Mouse (Mus musculus) left cerebral cortex, postnatal 36 days (tissue): ENCODE data around the gene Slc7a11. TPM values are rescaled to one million over a fixed set of nuclear protein-coding genes. Genes with fewer than 3 reads are reported as not detected.

ENCODE experiments used
- DNase-seq, 2 experiments: peaks; one replicate each; pipeline ENCODE4 v3.0.0; 2021 to 2022; ENCODE audit warnings: low spot score in 2 of 2, mixed read lengths in 1 of 2
- intact Hi-C: fragments of 180-260 bp; cut with DNase I; formaldehyde crosslinking; loops from one replicate; pipeline ENCODE4 v1.15.1; 2025
- total RNA-seq, 2 experiments: library from RNA; stranded (reverse); gene quantifications; 2 replicates each; pipeline ENCODE4 v1.2.3; 2021

The Slc7a11 gene
- total RNA-seq, 2 experiments from 2014 or later, result 18.1 to 26.0 TPM

DNA sequence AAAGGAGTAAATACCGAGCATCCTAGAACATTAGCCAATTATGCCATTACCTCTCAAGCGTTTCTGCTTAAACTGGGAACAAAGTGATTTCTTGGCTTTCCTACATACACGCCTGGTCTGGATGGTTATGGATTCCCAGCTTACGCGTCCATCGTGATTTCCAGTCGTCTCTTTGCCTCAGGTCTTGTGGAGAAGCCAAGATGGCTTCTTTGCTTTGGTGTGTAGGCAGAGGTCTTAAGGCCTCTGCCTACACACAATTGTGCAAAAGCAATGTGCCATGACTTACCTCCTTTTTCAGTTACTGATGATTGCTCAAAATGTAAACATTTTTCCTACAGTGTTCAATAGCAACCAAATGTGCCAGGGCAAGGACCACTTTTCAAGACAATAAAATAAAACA is 119.5 kb downstream of the Slc7a11 start:
- intact Hi-C loops, result no loop called here
- DNase-seq, result no peak

DNA sequence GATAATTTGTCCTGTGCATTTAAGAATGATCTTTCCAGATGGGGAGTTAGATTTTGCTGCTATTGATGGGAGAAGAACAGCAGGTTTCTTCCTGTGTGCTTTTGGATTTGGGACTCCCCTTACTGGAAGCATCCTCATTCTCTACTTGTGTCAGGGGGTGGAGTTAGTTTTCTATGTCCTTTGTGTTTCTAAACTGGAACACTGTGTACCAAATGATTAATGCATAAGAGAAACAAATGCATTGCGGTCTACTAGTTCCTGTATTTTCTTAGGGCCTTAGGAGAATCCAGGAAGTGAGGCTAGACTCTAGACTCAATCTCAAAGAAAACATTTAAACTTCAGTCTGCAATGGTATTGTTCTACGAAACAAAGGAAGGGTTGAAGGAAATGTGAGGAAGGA is 122.6 kb downstream of the Slc7a11 start:
- intact Hi-C loops, result no loop called here
- DNase-seq, result no peak

DNA sequence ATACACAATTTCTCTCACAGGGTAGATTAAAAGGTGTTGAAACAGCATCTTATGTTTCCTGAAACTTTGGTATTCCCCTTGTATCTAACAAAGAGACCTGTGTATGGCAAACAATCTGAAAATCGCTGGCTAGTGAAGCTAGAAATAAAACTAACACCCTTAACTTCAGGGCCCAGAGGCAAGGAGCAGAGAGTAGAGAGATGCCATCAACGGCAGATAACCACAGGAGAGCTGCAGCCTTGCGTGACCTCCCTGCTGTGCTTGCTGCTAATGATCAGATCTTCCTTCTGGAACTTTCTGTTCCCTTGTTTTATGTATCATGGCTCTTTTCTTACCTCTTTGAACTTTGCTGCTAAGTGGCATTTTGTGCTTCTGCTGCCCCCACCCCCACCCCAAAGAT is 125.3 kb downstream of the Slc7a11 start:
- DNase-seq, result no peak

DNA sequence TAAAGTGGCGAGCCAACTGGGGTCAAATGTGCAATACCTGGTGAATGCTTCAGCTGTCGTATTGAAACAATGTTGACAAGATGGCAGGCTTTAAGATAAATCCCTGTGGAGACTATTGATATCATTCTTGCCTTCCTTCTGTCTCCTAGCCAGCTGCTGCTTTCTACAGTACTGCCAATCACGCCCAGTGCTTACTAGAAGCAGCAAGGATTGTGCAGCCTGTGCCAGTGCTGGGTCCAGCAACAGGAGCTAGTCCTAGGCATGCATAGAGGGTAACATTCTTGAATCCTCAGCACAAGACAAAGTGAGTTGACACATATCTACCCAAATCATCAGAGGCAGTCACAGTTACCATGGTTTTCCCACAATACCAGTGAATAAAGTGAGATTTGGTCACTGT is 129.6 kb downstream of the Slc7a11 start:
- DNase-seq, result no peak
- intact Hi-C loops, result no loop called here

More for the DNA sequence above, 125.3 kb downstream of the Slc7a11 start:
- intact Hi-C loops, result no loop called here

DNA sequence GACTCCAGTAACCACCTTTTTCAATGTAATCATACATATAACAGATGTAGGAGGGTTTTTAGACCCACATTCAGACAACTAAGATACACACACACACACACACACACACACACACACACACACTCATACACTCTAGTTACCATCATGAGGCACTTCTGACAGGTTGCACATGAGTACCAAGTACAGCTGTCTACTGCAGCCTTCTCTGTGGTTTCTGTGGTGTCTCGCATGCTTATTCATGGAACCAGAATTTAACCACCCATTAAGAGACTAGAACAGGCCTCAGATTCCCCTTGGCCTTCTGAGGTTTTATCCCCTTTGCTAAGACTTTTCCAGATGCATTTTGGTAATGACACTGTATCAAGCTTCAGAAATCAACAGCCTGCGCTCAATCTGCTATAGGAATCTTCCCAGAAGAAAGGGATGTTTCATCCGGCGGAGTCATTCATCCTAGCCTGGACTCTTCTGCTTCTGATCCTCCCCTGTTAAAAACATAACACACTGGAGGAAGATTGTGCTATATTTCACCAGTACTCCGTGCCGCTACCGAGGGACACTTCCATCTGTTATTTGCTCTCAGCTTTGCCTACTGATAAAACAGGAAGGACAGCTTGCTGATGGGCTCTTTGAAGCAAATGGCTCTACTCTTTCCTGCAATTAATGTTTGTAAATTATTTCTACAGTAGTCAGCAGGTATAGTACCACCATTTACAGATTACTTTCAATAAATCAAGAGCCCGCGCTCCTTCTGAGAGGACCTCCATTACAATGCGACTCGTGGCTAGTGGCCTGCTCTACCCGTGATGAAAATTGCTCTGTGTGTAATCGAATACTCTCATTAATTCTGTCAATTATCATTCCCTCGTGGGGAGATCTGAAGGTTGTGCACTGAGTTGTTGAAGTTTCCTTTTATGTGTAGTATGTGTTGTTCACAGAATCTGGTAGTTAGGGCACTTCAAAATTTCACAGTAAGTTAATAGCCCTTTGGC is 135.8 kb downstream of the Slc7a11 start:
- intact Hi-C loops, result loop anchor here (10.0 kb wide), 1 partner anchor 1213 kb away; no protein-coding TSS in a partner anchor
- DNase-seq, result no peak

DNA sequence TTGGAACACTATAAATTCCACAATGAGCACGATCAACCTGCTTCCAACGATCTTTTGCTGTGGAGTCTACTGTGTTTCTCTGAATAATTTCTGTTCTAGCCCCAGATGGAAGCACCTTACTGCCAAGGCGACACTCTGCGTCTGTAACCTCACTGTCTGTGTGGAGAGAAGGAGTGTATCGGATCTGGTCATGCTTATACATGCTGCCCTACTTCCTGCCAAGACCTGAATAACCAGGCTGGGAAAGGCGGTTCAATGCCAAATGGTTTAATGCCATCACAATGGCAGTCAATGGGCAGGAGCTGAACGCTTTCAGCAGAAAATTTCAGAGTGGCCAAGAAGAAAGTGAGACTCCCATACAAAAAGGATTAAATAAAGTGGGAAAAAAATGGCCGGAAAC is 137.1 kb downstream of the Slc7a11 start:
- intact Hi-C loops, result loop anchor here (10.0 kb wide), 1 partner anchor 1212 kb away; no protein-coding TSS in a partner anchor
- no peak for DNase-seq

DNA sequence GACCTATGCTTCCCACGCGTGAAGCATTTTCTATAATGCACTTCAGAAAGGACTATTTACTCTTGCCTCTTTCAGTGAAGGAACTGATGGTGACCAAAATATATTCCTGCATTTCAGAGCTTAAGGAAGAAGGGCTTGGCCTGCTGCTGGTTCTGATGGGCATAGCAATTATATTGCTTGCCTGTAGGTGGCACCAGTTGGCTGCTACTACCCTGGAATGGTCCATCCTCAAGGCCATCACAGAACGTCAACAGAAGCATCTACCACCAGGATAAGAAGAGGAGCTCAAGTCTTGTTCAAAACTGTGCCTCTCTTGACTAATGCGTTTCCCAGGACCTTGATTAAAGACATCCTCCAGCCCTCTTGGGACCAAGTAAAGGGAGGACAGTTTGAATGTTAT is 139.3 kb downstream of the Slc7a11 start:
- intact Hi-C loops, result loop anchor here (5.0 to 10.0 kb wide), 4 partner anchors 78 to 1209 kb away; no protein-coding TSS in a partner anchor
- peak in 1 of 2 experiments; percentile 10 for DNase-seq

DNA sequence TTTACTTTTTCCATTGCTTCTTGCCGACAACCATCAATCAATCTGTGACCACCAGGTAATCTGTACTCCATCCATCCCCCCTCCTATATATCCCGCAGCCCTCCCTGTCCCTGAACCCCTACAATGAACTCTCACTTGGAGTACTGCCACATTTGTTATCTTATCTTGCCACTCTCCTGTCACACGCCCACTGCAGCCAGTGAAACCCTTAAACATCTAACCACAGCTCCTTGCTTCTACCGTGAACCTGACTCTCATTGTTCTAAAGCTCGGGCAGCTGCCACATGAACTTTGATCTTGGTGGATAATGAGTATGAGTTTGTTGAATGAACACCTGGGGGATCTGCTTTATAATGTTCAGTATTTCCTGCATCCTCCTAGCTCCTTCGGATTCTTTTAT is 140.8 kb downstream of the Slc7a11 start:
- intact Hi-C loops, result loop anchor here (5.0 to 10.0 kb wide), 4 partner anchors 80 to 1208 kb away; no protein-coding TSS in a partner anchor
- DNase-seq, result no peak

DNA sequence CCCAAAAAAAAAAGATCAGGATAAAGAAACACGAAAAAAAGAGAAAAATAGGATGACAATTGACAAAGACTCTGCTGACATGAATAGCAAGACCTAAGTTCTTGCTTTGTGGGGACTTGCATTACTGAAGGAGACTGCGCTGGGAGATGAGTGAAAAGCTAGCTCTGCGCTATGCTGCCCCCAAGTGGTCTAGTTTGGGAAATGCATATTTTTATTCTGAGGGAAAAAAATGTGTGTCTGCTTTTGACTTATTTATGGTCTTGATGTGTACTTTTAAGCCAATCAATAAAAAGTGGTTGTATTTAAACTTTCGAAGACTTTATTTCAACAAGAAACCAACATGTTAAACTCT is 142.5 kb downstream of the Slc7a11 start:
- peak; percentile 17 to 60 for DNase-seq
- intact Hi-C loops, result loop anchor here (2.0 to 10.0 kb wide), 5 partner anchors 34 to 1206 kb away; no protein-coding TSS in a partner anchor

DNA sequence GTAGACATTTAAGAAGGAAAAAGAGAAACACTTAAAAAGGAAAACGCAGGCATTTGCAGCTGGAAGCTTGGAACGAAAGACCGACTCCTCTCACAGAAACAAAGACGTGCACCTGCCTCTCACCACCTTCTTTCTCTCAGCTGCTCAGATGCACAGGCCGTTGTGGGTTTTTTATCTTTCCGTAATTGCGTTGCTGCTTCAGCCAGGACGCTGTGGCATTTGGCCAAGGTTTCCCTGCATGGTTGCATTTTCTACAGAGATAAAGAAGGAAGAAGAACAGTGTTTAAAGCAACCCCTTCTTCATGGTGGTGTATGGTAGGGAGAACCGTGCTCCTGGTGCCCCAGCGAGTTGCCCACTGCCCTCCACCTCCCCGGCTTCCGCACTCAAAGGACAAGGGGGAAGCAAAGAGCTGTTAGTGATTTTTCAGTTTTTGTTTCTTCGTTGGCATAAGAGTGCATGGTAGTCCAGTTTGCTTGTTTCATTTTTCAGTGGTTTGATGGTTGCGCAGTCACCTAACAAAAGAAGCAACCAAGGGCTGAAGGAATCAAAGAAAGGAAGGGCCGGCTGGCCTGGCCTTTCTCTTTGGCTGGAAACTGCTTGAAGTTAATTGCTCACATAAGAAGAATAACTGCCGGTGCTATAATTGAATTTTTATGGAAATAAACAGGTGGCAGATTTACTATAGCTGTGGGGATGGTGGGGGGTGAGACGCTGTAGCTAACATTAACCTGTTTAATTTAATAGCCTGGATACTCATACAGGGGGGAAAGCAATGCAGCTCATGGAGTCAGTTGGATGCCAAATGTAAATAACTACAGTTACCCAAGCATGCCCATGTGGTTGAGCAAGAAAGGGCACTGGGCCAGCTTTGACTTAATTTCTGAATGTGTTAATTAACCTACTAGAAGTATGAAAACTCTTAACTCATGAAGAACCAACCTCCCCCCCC is 143.1 kb downstream of the Slc7a11 start:
- DNase-seq, result peak in 1 of 2 experiments; percentile 9
- intact Hi-C loops, result loop anchor here (2.0 to 10.0 kb wide), 5 partner anchors 33 to 1205 kb away; no protein-coding TSS in a partner anchor

DNA sequence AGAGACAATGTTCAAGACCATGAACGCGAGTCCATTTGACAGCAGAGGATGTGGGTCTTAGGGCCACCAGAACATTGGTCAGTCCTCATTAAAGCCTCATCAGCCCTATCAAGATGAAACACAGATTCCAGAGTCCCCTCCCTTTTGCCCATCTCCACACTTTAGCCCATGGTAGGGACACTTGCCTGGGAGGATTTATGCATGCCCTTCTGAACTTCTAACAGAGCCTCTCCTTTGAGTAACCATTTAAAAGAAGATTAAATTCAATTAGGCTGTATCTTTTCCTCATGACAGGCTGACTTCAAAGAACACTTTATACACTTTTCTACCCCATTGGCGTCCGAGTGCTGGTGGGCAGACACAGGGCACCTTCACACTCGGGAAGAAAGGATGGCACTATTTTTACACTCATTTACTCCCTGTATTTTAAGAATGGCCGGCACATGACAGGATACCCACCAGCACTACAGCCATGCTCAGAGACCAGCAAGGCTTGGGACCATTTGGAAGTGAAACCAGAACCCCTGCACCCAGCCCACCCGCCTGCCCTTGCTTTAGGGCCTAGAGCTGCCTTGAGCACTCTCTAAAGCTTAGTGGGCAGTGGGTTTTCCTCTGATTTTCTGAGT is 144.9 kb downstream of the Slc7a11 start:
- intact Hi-C loops, result no loop called here
- no peak for DNase-seq

DNA sequence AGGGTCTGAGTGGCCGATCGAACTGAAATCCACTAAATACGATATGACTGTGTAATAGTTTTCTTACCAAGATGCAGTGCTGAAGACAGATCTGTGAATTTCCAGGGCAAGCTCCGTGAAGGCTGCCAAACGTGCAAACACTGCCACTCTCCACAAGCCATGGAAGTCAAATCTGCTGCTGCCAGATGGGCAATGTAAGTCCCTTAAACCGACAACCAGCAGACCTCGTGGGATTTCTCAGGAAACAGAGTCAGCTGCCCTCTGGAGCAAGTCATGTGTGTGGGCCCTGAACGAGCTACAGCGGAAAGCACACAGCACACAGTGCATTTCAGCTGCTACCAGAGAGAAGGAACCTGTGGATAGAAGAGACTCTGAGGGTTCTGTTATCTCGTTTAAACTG is 146.5 kb downstream of the Slc7a11 start:
- no peak for DNase-seq
- intact Hi-C loops, result no loop called here

DNA sequence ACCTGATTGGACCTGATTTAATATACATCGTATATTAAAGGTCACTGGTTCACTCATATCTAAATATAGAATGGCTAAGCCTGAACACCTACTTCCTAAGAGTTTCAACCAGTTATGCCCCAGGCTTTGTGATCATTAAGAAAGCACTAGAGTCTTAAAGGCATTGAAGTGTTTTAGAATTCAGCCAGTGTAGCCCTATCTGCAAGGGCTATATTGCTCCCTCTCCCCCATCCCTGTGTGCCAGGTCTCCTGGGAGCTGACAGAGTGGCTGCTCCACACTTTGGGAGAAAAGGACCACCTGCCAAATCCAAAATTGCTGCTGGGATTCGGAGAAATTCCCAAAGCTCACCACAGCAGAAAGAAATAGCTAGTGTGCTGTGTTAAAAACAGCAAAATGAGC is 168.4 kb downstream of the Slc7a11 start:
- DNase-seq, result no peak
- intact Hi-C loops, result no loop called here

DNA sequence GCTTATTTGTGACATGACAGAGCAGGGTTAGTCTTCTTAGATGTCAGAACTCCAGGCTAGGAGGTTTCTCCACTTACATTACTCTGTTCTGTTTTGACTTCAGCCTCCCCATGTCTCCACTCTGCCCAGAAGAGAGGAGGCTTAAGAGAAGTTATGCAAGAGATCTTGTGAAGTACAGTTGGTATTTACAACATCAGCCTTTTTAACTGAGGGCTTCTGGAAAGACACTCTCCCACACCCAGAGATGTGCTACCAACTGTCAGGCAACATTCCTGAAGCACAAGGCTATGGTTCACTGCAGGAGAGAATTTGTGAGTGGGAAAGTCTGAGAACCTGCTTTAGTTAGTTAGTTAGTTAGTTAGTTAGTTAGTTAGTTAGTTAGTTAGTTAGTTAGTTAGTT is 171.2 kb downstream of the Slc7a11 start:
- no peak for DNase-seq
- intact Hi-C loops, result no loop called here

DNA sequence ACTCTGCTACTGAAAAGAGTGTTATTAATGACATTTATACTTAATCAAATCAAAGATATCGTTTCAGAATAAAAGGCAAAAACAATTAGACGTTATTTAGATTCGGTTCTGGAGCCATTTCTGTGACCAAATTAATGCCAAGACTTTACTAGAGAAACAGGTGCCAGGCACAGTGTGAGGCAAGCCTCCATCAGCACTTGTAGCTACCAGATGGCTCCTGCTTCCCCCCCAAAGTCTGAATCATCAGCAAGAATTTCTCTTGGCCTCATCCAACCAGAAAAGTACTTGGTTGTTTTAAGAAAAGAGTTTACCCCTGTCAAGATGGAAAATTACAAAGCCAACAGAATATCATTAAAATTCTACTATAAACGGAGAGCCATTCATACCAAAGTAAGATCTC is 173.7 kb downstream of the Slc7a11 start:
- intact Hi-C loops, result no loop called here
- DNase-seq, result peak in 1 of 2 experiments; percentile 37

DNA sequence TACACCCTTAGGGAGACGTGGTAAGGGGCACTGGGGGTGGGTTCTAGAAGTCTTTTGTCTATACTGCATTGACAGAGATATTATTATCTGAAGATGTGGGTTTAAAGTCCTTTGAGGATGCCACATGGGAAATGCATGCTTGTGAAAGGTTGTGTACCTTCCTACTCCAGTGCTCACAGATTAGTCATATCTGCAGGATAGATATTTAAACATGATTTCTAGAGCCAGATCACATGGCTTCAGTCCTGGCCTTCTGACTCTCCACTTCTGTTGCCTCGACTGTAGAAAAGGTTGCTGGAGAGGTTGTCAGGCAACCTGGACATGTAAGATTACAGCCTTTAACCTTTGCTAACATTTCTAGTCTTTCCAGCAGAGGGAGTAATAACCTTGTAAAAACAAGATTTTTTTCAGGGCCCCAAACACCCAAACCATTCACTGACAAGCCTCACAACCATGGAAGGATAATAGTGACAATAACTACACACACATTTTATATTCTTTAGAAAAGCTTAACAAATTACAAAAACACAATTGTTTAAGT is 180.8 kb downstream of the Slc7a11 start:
- no peak for DNase-seq
- intact Hi-C loops, result loop anchor here (5.0 kb wide), 1 partner anchor 645 kb away; no protein-coding TSS in a partner anchor

DNA sequence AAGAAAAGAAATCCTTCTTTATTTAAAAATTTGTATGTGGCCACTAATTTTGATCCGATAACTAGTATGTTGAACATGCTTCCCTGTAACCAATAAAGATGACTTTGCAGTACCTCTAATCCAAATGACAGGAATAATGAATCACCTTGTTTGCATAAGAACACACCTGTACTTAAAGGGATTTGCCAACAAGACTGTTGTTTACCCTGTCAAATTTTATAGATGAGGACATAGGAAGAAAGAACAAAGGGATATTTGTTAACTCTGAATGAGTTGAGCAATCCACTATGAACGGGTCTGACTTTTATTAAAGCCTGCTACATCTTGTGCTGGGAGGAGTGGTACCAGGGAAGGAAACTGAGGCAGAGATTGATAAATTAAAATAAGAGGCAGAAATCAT is 181.3 kb downstream of the Slc7a11 start:
- intact Hi-C loops, result loop anchor here (5.0 kb wide), 1 partner anchor 645 kb away; no protein-coding TSS in a partner anchor
- DNase-seq, result no peak

DNA sequence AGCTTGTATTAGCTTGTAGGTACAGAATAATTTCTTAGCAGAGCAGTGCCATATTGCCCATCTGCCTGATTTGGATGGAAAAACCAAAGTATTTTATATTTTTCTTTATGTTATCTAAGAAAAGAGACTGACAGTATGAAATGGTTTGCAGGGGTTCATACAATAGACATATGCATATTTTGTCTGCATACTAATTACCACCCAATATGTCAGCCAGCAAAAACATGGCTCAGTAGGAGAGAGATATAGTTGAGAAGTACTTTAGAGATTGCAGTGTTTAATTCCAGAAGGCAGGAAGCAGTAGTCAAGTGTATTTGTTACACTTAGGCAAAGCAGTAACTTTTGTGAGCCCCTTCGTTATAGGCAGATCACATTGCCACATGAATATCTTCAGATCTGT is 182.7 kb downstream of the Slc7a11 start:
- intact Hi-C loops, result loop anchor here (5.0 kb wide), 1 partner anchor 647 kb away; no protein-coding TSS in a partner anchor
- no peak for DNase-seq

DNA sequence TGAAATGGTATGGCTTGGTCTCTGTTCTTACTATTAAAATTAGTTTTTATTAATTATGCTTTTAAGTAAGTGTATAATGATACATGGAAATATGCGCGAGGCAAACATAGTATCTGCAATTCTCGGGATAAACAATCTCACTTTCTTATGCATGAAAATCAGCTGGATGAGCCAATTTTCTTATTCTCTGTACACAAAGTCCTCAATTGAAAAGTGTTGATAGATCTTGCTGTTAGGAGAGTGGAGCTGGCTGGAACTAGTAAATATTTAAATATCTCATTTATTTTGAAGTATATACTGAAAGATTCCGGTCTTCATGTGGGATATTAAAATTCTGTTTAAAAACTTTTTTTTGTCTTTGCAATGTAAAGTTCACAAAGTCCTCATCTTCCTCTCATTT is 184.6 kb downstream of the Slc7a11 start:
- no peak for DNase-seq
- intact Hi-C loops, result no loop called here
